Mouse (Mus musculus): ENCODE results near the gene Rfk. TPM values are rescaled to one million over a fixed set of nuclear protein-coding genes. Genes with fewer than 3 reads are reported as not detected.

Rfk gene
- polyA plus RNA-seq, 1 experiment from 2014 or later, result 97.5 TPM

GRCm38 (mm10) chr19:17427824-17428560 lies 34.1 kb downstream of the Rfk start:
- H3K27ac ChIP-seq, result no peak overlapping the region
- H3K9ac ChIP-seq (ENCODE audit: low read depth, low read length), result no peak overlapping the region
- no peak overlapping the region for H3K4me2 ChIP-seq (ENCODE audit: low read length)
- no peak for ATAC-seq (replicated peaks; ENCODE audit: low FRiP score, low read depth)
- TF ChIP-seq CTCF (IDR thresholded peaks at IDR 0.05; ENCODE audit: low read depth), result no peak
- no peaks in the 10 kb centered on the region for H3K36me3 ChIP-seq (ENCODE audit: insufficient read depth, low read length)
- WGBS, result 93% methylated on average over 2 of the region's 2 CpGs
- no peak for DNase-seq (ENCODE audit: low spot score)
- H3K9me3 ChIP-seq (replicated peaks; ENCODE audit: low read length), result no peaks in the 10 kb centered on the region
- no peak overlapping the region for H3K4me3 ChIP-seq (replicated peaks; ENCODE audit: low read depth, low read length)
- no peaks in the 10 kb centered on the region for H3K27me3 ChIP-seq (ENCODE audit: insufficient read depth, low read length)
- H3K4me1 ChIP-seq (replicated peaks; ENCODE audit: insufficient read depth, low read length), result no peaks in the 10 kb centered on the region

- Histone ChIP-seq H3K27ac (no peak overlapping the region), H3K27me3 (ENCODE audit: insufficient read depth, low read length) (no peaks in the 10 kb centered on the region), H3K36me3 (ENCODE audit: insufficient read depth, low read length) (no peaks in the 10 kb centered on the region), H3K9me3 (replicated peaks; ENCODE audit: low read length) (no peaks in the 10 kb centered on the region), H3K4me1 (replicated peaks; ENCODE audit: insufficient read depth, low read length) (no peaks in the 10 kb centered on the region), H3K4me2 (ENCODE audit: low read length) (no peak overlapping the region), H3K4me3 (replicated peaks; ENCODE audit: low read depth, low read length) (no peak overlapping the region), H3K9ac (ENCODE audit: low read depth, low read length) (no peak overlapping the region)
- TF ChIP-seq CTCF (IDR thresholded peaks at IDR 0.05; ENCODE audit: low read depth), result no peak
- ATAC-seq (replicated peaks; ENCODE audit: low FRiP score, low read depth), result no peak
- 75% methylated on average over 2 of the region's 2 CpGs for WGBS
- DNase-seq (ENCODE audit: low spot score), result no peak
Observed at GRCm38 (mm10) chr19:17428561-17428914, 34.7 kb downstream of the Rfk start.

GRCm38 (mm10) chr19:17436651-17437050 lies 42.8 kb downstream of the Rfk start:
- H3K4me3 ChIP-seq (replicated peaks; ENCODE audit: low read depth, low read length), result no peak overlapping the region
- 0 out of 2 replicates have a peak, but pooled peaks cover 3% of the 10 kb centered on the region for H3K4me1 ChIP-seq (replicated peaks; ENCODE audit: insufficient read depth, low read length)
- H3K9ac ChIP-seq (ENCODE audit: low read depth, low read length), result no peak overlapping the region
- ATAC-seq (replicated peaks; ENCODE audit: low FRiP score, low read depth), result peak; percentile 75
- H3K27me3 ChIP-seq (ENCODE audit: insufficient read depth, low read length), result no peaks in the 10 kb centered on the region
- H3K4me2 ChIP-seq (ENCODE audit: low read length), result no peak overlapping the region
- H3K36me3 ChIP-seq (ENCODE audit: insufficient read depth, low read length), result no peaks in the 10 kb centered on the region
- 73% methylated on average over 1 of the region's 1 CpGs for WGBS
- no peak for TF ChIP-seq CTCF (IDR thresholded peaks at IDR 0.05; ENCODE audit: low read depth)
- DNase-seq (ENCODE audit: low spot score), result peak; percentile 12
- H3K9me3 ChIP-seq (replicated peaks; ENCODE audit: low read length), result no peaks in the 10 kb centered on the region
- H3K27ac ChIP-seq, result peak overlapping the region; percentile 47; the same call in 1 of the 2 replicates

- H3K4me3 ChIP-seq (replicated peaks; ENCODE audit: low read depth, low read length), result no peak overlapping the region
- no peak for TF ChIP-seq CTCF (IDR thresholded peaks at IDR 0.05; ENCODE audit: low read depth)
- 0 out of 2 replicates have a peak, but pooled peaks cover 3% of the 10 kb centered on the region for H3K4me1 ChIP-seq (replicated peaks; ENCODE audit: insufficient read depth, low read length)
- no peaks in the 10 kb centered on the region for H3K36me3 ChIP-seq (ENCODE audit: insufficient read depth, low read length)
- 0 out of 2 replicates have a peak, but pooled peaks have one; percentile 56 for ATAC-seq (replicated peaks; ENCODE audit: low FRiP score, low read depth)
- peak; percentile 48 for DNase-seq (ENCODE audit: low spot score)
- 0 out of 2 replicates have a peak overlapping the region, but pooled peaks have one; percentile 10 for H3K27ac ChIP-seq
- WGBS, result 58% methylated on average over 4 of the region's 4 CpGs
- no peaks in the 10 kb centered on the region for H3K27me3 ChIP-seq (ENCODE audit: insufficient read depth, low read length)
- no peak overlapping the region for H3K4me2 ChIP-seq (ENCODE audit: low read length)
- H3K9ac ChIP-seq (ENCODE audit: low read depth, low read length), result no peak overlapping the region
- no peaks in the 10 kb centered on the region for H3K9me3 ChIP-seq (replicated peaks; ENCODE audit: low read length)
Observed at GRCm38 (mm10) chr19:17439476-17440189, 45.8 kb downstream of the Rfk start.

GRCm38 (mm10) chr19:17443581-17443980 lies 49.7 kb downstream of the Rfk start:
- 79% methylated on average over 7 of the region's 7 CpGs for WGBS
- no peak overlapping the region for H3K4me3 ChIP-seq (replicated peaks; ENCODE audit: low read depth, low read length)
- ATAC-seq (replicated peaks; ENCODE audit: low FRiP score, low read depth) (no peak), DNase-seq (ENCODE audit: low spot score) (no peak)
- H3K9ac ChIP-seq (ENCODE audit: low read depth, low read length), result no peak overlapping the region
- H3K36me3 ChIP-seq (ENCODE audit: insufficient read depth, low read length), result no peaks in the 10 kb centered on the region
- H3K4me2 ChIP-seq (ENCODE audit: low read length), result no peak overlapping the region
- no peak overlapping the region for H3K27ac ChIP-seq
- 0 out of 2 replicates have a peak, but pooled peaks cover 3% of the 10 kb centered on the region for H3K4me1 ChIP-seq (replicated peaks; ENCODE audit: insufficient read depth, low read length)
- H3K27me3 ChIP-seq (ENCODE audit: insufficient read depth, low read length), result no peaks in the 10 kb centered on the region
- no peak for TF ChIP-seq CTCF (IDR thresholded peaks at IDR 0.05; ENCODE audit: low read depth)
- H3K9me3 ChIP-seq (replicated peaks; ENCODE audit: low read length), result no peaks in the 10 kb centered on the region

Other genes starting within 250 kb of the Rfk start
- gene Gcnt1, start 21.2 kb upstream of the Rfk start, polyA plus RNA-seq (2015; fragmentation: Nextera tagmentation; extraction: Ambion mirVana), result 62.8 and 69.8 TPM in 2 replicates

Data from kidney, postnatal 0 days (tissue).